Mouse (Mus musculus): Measurements from ENCODE around the gene Nudcd3. TPM values are rescaled to one million over a fixed set of nuclear protein-coding genes. Genes with fewer than 3 reads are reported as not detected.

Gene Nudcd3
- total RNA-seq, 2 experiments from 2014 or later: 118 to 121 TPM

DNA sequence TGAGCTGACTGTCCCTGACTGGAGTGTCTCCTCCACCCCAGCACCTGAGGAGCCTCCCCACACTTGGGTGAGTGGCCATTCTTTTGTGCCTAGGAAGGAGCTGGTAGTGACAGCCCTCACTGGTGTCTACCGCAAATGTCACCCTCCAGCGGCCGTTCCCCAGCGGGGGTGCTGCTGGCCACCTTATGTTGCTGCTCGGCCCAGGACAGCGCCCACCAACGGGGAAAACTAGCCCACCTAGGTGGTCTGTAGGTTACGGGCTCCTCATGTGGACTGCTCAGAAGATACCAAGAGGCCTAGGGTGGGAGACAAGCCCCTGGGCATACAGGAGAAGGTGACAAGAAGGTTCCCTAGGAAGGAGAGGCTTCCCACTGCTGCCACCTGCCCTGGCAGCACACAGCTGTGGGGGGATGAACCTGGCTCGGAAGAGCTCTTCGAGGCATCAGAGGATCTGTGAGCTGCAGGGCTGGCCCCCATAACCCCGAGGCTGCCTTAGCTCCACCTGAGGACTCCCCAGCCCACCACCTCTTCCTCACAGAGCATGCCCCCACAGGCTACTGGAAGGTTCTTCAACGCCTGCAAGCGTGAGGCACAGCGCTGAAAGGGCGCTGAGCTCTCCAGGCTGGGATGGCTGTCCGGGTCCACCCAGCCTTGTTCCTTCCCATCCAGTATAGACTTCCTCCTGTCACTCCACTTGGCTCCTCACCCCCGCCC, 136.6 kb downstream of the Nudcd3 start:
- no peak for DNase-seq (ENCODE audit: low spot score in 2 of 2)

DNA sequence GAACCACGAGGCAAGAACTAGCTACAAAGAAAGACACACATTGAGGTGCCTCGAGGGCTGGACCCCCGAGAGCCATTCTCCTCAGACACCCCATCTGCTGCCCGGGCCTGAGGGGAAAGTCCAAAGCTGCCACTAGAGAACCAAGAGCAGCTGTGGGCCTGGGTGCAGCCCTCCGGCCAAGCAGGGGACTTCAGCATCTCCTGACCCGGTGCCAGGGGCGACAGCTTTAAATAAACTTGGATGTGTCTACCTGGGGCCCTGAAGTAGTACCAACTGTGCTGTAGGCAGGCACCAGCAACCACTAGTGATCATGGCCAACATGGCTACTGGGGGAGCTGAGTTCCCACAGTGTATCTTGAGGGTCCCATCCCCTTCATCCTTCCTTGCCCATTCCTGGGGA, 137.2 kb downstream of the Nudcd3 start:
- no peak for DNase-seq (ENCODE audit: low spot score in 2 of 2)

GRCm38 (mm10) chr11:6062329-6062728, 137.9 kb downstream of the Nudcd3 start:
- no peak for DNase-seq (ENCODE audit: low spot score in 2 of 2)

DNA sequence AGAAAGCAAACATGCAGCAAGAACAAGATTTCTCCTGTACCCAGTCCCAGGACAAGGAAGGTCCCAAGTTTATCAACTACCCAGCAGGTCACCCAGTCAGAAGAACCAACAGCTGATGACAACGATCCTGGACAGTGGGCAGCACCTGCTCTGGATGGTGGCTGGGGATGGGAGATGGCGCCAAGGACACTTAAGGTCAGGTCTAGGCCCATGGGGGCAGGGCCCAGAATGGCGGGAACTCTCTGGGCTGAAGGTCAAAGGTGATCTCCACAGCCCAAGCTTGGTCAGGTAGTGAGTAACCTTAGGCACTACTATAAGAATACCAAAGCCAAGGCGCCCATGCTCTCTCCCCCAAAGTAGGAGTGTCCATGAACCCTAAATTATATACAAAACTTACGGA, 138.3 kb downstream of the Nudcd3 start:
- DNase-seq (ENCODE audit: low spot score in 2 of 2): no peak

GRCm38 (mm10) chr11:6059162-6059561, 141.1 kb downstream of the Nudcd3 start:
- DNase-seq (ENCODE audit: low spot score in 2 of 2): no peak

Other genes with a start within 250 kb of the Nudcd3 start
- gene Ykt6, start 244.7 kb downstream of the Nudcd3 start, total RNA-seq (2021): 10 to 100 TPM; 69.3 to 71.0 TPM
- 1,000 to 10,000 TPM; 1,052 to 1,163 TPM for gene Camk2b, start 134.1 kb downstream of the Nudcd3 start, total RNA-seq (2021)
- gene A730071L15Rik, start 386 bp downstream of the Nudcd3 start, total RNA-seq (2021): not detected
- under 1 TPM; 0.20 to 0.32 TPM for gene Npc1l1, start 29.7 kb upstream of the Nudcd3 start, total RNA-seq (2021)
- gene Ddx56, start 67.4 kb upstream of the Nudcd3 start, total RNA-seq (2021): 10 to 100 TPM; 42.2 to 46.8 TPM
- gene Tmed4, start 74.5 kb upstream of the Nudcd3 start, total RNA-seq (2021): 100 to 1,000 TPM; 109 to 114 TPM
- 100 to 1,000 TPM; 212 to 218 TPM for gene Ogdh, start 91.2 kb upstream of the Nudcd3 start, total RNA-seq (2021)
- 100 to 1,000 TPM; 169 to 174 TPM for gene Zmiz2, start 188.7 kb upstream of the Nudcd3 start, total RNA-seq (2021)
- 1,000 to 10,000 TPM; 1,682 to 1,687 TPM for gene Ppia, start 215.0 kb upstream of the Nudcd3 start, total RNA-seq (2021)
- 10 to 100 TPM; 36.3 to 45.4 TPM for gene H2afv, start 244.0 kb upstream of the Nudcd3 start, total RNA-seq (2021)

All from layer of hippocampus, adult 18-20 months (tissue).